Mouse (Mus musculus) lung, postnatal 10 days (tissue): ENCODE results near the gene Gm2075.
"Not testable (repeated sequence)": the region's sequence is repeated elsewhere in the genome, so short reads cannot be mapped to it uniquely, and the experiment has no call there.

Source experiments
- DNase-seq: peaks from one replicate; pipeline ENCODE4 v3.0.0; 2021

Gene Gm2075

DNA sequence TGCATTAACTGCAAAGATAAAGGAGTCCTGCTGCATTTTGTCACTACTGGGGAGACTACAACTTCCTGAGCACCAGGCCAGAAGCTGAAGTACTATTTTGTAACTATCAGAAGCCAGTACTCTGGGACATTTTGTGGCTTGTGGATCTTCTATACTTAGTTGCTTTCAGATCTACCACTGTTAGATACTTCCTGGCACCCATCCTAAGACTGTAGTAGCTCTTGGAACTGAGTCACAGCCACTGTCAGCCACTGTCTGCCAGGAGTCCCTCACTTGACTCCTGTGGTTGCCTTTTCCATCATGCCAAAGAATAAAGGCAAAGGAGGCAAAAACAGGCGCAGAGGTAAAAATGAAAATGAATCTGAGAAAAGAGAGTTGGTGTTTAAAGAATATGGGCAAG lies at the start of gene Gm2075:
Gm2075 (plus strand) TSS at position 301 of the 400 bp plus-strand sequence.
- not testable (repeated sequence) for DNase-seq

DNA sequence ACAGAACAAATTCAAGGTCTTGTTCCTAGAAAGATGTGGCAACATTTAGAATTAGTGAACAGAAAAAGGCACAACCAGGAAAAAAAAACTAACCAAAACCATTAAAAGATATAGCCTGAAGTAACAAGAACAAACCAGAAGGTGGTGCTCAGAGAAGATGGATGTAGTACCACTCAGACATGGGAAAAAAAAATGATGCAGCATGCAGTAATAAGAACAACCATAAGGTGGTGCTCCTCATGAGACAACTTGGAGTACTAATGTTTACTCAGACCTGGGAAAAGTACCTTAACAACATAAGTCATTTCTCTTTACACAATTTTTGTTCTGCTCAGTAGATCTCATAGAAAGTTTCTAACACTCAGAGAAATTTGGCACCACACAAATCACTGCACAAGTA lies 27.6 kb upstream of the Gm2075 start:
- DNase-seq: not testable (repeated sequence)

- not testable (repeated sequence) for DNase-seq
Measured at GRCm38 (mm10) chr12:88004118-88004517, 7.5 kb upstream of the Gm2075 start.

GRCm38 (mm10) chr12:88018671-88019070 lies 7.0 kb downstream of the Gm2075 start, which contains the start of gene Gm6803:
Gene Gm6803, minus strand, starts transcription at chr12:88018771.
- DNase-seq: not testable (repeated sequence)

GRCm38 (mm10) chr12:88026704-88027103 lies 15.1 kb downstream of the Gm2075 start, which contains the start of gene Gm2056:
Gene Gm2056, plus strand, starts transcription at chr12:88027004.
- DNase-seq: not testable (repeated sequence)

DNA sequence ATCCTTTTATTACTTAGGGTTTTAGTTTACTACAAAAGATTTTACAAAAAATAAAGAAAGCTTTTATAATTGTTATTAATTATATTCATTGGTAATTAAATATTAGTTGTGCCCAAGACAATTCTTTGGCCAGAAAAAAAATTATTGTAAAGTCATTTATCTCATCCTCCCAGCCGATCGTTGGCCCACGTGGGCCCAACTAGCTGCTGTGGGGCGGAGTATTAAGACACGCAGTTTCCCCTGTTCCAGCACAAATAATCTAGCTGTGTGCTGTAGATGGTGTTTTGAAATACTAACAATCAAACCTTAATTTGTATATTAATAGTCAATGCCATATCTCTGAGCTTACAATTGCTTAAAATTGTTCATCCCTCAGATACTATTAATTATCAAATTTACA lies 20.6 kb downstream of the Gm2075 start:
- not testable (repeated sequence) for DNase-seq

DNA sequence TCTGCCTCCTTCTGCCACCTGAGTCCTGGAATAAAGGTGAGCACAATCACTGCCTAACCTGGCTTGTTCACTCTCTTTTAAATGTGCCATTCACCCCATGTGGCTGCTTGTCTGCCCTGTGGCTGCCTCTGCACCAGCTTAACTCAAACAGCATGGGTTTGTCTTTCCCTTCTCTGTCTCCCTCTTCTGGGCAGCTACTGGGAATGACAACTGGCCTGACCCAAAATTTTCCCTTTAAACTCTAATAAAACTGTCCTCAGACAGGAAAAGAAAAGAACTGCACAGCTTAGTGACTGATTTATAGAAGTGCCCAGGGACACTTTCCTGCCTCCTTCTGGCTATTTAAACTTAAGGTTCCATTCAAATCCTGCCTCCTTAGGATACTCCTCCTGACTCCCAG lies 27.4 kb downstream of the Gm2075 start:
- not testable (repeated sequence) for DNase-seq

GRCm38 (mm10) chr12:88039703-88040102 lies 28.1 kb downstream of the Gm2075 start:
- DNase-seq: not testable (repeated sequence)

- DNase-seq: not testable (repeated sequence)
Measured at GRCm38 (mm10) chr12:88045226-88045625, 33.6 kb downstream of the Gm2075 start.
